Mouse (Mus musculus) heart, embryonic 15.5 days (tissue): ENCODE results near the gene Slc43a2. TPM values are rescaled to one million over a fixed set of nuclear protein-coding genes. Genes with fewer than 3 reads are reported as not detected.

Experiments
- ATAC-seq: fragments of 200-750 bp; cut with Nextera tagmentation; replicated peaks from 2 replicates; pipeline ENCODE4 v1.8.0; 2017; ENCODE audit warnings: low read depth, moderate TSS enrichment; ENCODE audit not compliant: insufficient number of reproducible peaks, insufficient read depth, low FRiP score
- H3K27ac ChIP-seq: fragments of 300-500 bp; sonication (generic); 2 replicates; pipeline ENCODE4 v1.5.1; 2015; ENCODE audit warnings: mild to moderate bottlenecking, inconsistent platforms
- H3K27me3 ChIP-seq: fragments of 300-500 bp; sonication (generic); 2 replicates; pipeline ENCODE4 v1.6.1; 2015; ENCODE audit warnings: inconsistent platforms
- H3K36me3 ChIP-seq: fragments of 300-500 bp; sonication (generic); 2 replicates; pipeline ENCODE4 v1.6.1; 2015; ENCODE audit warnings: mild to moderate bottlenecking, inconsistent platforms
- H3K4me1 ChIP-seq: fragments of 300-500 bp; sonication (generic); replicated peaks from 2 replicates; pipeline ENCODE4 v1.6.1; 2015; ENCODE audit warnings: inconsistent platforms
- H3K4me2 ChIP-seq: fragments of 300-500 bp; sonication (generic); 2 replicates; pipeline ENCODE4 v1.6.1; 2015; ENCODE audit warnings: inconsistent platforms, mild to moderate bottlenecking, moderate library complexity
- H3K4me3 ChIP-seq: fragments of 300-500 bp; sonication (generic); 2 replicates; pipeline ENCODE4 v1.5.1; 2015; ENCODE audit warnings: mild to moderate bottlenecking, inconsistent platforms
- H3K9ac ChIP-seq: fragments of 300-500 bp; sonication (generic); 2 replicates; pipeline ENCODE4 v1.6.1; 2015; ENCODE audit warnings: mild to moderate bottlenecking, inconsistent platforms
- H3K9me3 ChIP-seq: fragments of 300-500 bp; sonication (generic); replicated peaks from 2 replicates; pipeline ENCODE4 v1.6.1; 2016; ENCODE audit warnings: inconsistent platforms
- whole genome bisulfite sequencing: fragments of 180-500 bp; shearing (Covaris S2); methylation state at CpG from one replicate; pipeline ENCODE4 v1.1.7; 2015; ENCODE audit warnings: mixed read lengths; 5-methylcytosine and 5-hydroxymethylcytosine counted together
- polyA plus RNA-seq: library from polyadenylated mRNA; unstranded; fragments of >200 nt; fragmentation: Nextera tagmentation; extraction: Ambion mirVana; gene quantifications from 2 replicates; pipeline ENCODE4 v1.2.1, GENCODE M21; 2015

The Slc43a2 gene
- polyA plus RNA-seq, 1 experiment from 2014 or later, result 2.6 TPM

DNA sequence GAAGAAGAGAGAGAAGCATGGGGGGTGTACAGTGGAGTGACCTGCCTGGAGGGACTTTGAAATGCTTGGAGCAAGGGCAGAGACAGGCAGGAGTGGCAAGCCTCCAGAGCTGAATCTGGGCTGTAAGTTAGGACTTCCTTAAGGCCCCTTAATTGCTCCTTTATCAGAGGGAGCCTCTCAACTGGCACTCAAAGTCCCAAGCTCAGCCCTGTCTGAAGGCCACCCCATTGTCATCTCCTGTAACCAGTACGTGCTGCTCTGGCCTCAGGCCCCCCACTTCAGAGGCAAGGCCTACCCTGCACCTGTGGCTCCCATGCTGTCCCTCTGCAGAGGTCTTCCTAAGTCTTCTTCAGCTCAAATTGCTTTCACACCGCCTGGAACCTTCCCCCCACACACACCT, 52.0 kb downstream of the Slc43a2 start:
- WGBS, result 48% methylated on average over 2 of the region's 2 CpGs
- Histone ChIP-seq H3K4me1 (peaks cover 5% of the 10 kb centered on the region), H3K27ac (no peak overlapping the region), H3K4me3 (no peak overlapping the region), H3K4me2 (no peak overlapping the region), H3K27me3 (no peaks in the 10 kb centered on the region), H3K36me3 (no peaks in the 10 kb centered on the region), H3K9ac (no peak overlapping the region), H3K9me3 (no peaks in the 10 kb centered on the region)
- no peak for ATAC-seq

DNA sequence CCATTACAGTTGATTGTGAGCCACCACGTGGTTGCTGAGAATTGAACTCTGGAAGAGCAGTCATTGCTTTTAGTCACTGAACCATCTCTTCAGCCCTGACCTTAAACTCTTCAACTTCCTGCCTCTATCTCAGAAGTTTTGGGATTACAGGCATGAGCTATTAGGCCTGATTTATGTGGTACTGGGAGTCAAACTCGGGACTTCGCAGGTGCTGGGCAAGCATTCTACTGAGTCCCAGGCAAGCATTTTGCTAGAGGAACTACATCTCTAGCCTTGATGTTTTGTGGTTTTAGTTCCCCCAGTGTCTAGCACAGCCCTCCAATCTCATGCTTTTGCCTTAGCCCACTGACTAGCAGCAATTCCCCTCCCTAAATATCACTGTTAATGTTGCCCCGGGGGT, 53.6 kb downstream of the Slc43a2 start:
- no peaks in the 10 kb centered on the region for H3K9me3 ChIP-seq
- no peak for ATAC-seq
- H3K4me3 ChIP-seq, result no peak overlapping the region
- peaks cover 20% of the 10 kb centered on the region for H3K4me1 ChIP-seq
- no peak overlapping the region for H3K27ac ChIP-seq
- WGBS, result 65% methylated on average over 4 of the region's 4 CpGs
- H3K9ac ChIP-seq, result no peak overlapping the region
- H3K27me3 ChIP-seq, result no peaks in the 10 kb centered on the region
- no peak overlapping the region for H3K4me2 ChIP-seq
- H3K36me3 ChIP-seq, result no peaks in the 10 kb centered on the region

DNA sequence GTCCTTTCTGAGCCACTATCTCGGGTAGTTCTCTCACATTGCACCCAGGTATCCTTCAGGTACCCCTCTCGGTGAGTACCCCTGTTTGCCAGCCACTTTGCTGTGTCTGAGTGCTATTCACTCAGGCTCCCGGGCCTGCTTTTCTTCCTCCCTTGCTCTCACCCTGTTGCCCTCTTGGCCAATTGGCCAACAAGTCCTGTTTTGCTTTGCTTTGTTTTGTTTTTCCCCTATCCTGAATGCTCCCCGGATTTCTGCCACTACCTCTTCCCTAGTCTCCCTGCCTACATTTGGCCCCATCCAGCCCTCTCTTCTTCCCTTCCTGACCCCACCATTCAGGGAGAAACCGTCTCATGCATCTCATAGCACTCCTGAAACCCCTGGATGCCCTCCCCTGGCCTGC, 54.5 kb downstream of the Slc43a2 start:
- 66% methylated on average over 5 of the region's 5 CpGs for WGBS
- H3K27me3 ChIP-seq, result no peaks in the 10 kb centered on the region
- no peak overlapping the region for H3K4me2 ChIP-seq
- H3K9me3 ChIP-seq, result no peaks in the 10 kb centered on the region
- H3K9ac ChIP-seq, result no peak overlapping the region
- H3K4me3 ChIP-seq, result no peak overlapping the region
- H3K36me3 ChIP-seq, result no peaks in the 10 kb centered on the region
- peaks cover 22% of the 10 kb centered on the region for H3K4me1 ChIP-seq
- H3K27ac ChIP-seq, result no peak overlapping the region
- ATAC-seq, result no peak

- Histone ChIP-seq H3K9me3 (no peaks in the 10 kb centered on the region), H3K4me3 (no peak overlapping the region), H3K27ac (no peak overlapping the region; the same call in 1 of the 2 replicates), H3K9ac (no peak overlapping the region), H3K4me2 (no peak overlapping the region), H3K36me3 (no peaks in the 10 kb centered on the region), H3K27me3 (no peaks in the 10 kb centered on the region), H3K4me1 (peaks cover 22% of the 10 kb centered on the region)
- 83% methylated on average over 5 of the region's 5 CpGs for WGBS
- no peak for ATAC-seq
Measured at GRCm38 (mm10) chr11:75586963-75587362, 55.5 kb downstream of the Slc43a2 start.

GRCm38 (mm10) chr11:75587493-75588284, 56.2 kb downstream of the Slc43a2 start, which contains the start of gene Pitpna:
Pitpna (plus strand) TSS chr11:75588097.
- Histone ChIP-seq H3K27me3 (no peaks in the 10 kb centered on the region), H3K9ac (peak within 1 kb of the TSS; percentile 81), H3K9me3 (no peaks in the 10 kb centered on the region), H3K4me2 (peak within 1 kb of the TSS; percentile 88), H3K27ac (peak within 1 kb of the TSS; percentile 88), H3K4me3 (peak within 1 kb of the TSS; percentile 77), H3K36me3 (0 out of 2 replicates have a peak, but pooled peaks cover 6% of the 10 kb centered on the region), H3K4me1 (peaks cover 26% of the 10 kb centered on the region)
- ATAC-seq, result peak; percentile 92
- 4% methylated on average over 48 of the region's 49 CpGs for WGBS

DNA sequence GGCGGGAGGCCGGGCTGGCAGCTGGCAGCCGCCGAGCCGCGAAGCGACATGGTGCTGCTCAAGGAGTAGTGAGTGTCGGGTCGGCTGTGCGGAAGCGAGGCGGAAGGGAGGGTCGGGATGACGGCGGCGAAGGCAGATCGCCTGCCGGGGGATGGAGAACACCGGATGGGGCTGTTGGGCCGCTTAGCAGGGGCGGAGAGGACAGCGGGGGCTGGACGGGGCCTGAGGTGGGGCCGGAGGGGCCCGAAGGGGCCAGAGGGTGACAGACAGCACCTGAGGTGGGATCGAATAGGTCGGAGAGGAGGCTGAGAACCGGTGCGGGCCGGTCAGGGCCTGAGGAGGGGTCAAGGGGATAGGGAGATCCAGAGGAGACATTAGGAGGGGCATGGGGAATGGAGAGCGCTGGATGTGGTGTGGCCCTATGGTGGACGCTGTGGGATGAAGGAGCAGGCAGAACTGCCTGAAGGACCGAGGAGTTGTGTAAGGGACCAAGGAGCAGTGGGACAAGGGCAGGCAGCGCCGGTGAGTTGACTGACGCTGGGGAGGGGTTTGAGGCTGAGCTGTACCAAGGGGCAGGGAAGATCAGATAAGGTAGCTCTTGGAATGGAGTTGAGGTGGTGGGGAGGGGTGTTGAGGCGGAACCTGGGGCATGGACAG, 56.9 kb downstream of the Slc43a2 start:
- under 1% methylated on average over 36 of the region's 37 CpGs for WGBS
- peak; percentile 69 for ATAC-seq

GRCm38 (mm10) chr11:75592612-75593011, 61.1 kb downstream of the Slc43a2 start:
- H3K9me3 ChIP-seq, result no peaks in the 10 kb centered on the region
- peaks cover 15% of the 10 kb centered on the region; the same call in 1 of the 2 replicates for H3K36me3 ChIP-seq
- no peak overlapping the region for H3K9ac ChIP-seq
- H3K4me3 ChIP-seq, result no peak overlapping the region
- WGBS, result 67% methylated on average over 5 of the region's 5 CpGs
- peaks cover 45% of the 10 kb centered on the region for H3K4me1 ChIP-seq
- no peak for ATAC-seq
- no peak overlapping the region for H3K27ac ChIP-seq
- no peak overlapping the region for H3K4me2 ChIP-seq
- no peaks in the 10 kb centered on the region for H3K27me3 ChIP-seq

More for the DNA sequence above, 56.9 kb downstream of the Slc43a2 start:
- H3K4me2 ChIP-seq, result peak overlapping the region; percentile 88
- peak overlapping the region; percentile 88 for H3K27ac ChIP-seq
- no peaks in the 10 kb centered on the region for H3K9me3 ChIP-seq
- H3K4me3 ChIP-seq, result peak overlapping the region; percentile 77
- H3K27me3 ChIP-seq, result no peaks in the 10 kb centered on the region
- H3K36me3 ChIP-seq, result peaks cover 12% of the 10 kb centered on the region; the same call in 1 of the 2 replicates
- peaks cover 27% of the 10 kb centered on the region for H3K4me1 ChIP-seq
- H3K9ac ChIP-seq, result peak overlapping the region; percentile 81

DNA sequence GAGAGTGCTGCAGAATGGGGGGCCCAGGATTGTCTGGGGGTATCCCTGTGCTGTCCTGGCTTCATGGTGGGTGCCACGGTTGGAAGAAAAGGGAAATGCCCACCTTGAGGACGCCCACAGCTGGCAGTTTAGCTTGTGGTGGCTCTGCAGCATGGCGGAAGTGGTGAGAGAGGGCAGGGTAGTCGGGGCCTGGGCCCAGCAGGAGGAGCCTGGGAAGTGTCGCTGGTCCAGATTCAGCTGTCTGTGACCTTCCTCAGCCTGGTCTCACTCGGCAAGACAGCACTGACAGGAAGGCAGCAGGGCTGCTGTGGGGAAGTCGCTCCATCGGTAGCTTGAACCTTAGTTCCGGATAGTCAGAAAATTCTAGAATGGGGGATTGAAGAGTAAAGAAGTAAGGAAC, 62.9 kb downstream of the Slc43a2 start:
- Histone ChIP-seq H3K4me1 (peaks cover 34% of the 10 kb centered on the region), H3K27me3 (no peaks in the 10 kb centered on the region), H3K27ac (no peak overlapping the region), H3K9ac (no peak overlapping the region), H3K4me3 (no peak overlapping the region), H3K36me3 (peaks cover 27% of the 10 kb centered on the region), H3K4me2 (no peak overlapping the region), H3K9me3 (no peaks in the 10 kb centered on the region)
- WGBS, result 72% methylated on average over 9 of the region's 9 CpGs
- ATAC-seq, result no peak

GRCm38 (mm10) chr11:75595404-75595803, 63.9 kb downstream of the Slc43a2 start:
- H3K27ac ChIP-seq, result peak overlapping the region; percentile 38; the same call in 1 of the 2 replicates

GRCm38 (mm10) chr11:75595816-75596215, 64.3 kb downstream of the Slc43a2 start:
- H3K36me3 ChIP-seq, result peaks cover 36% of the 10 kb centered on the region
- 77% methylated on average over 7 of the region's 7 CpGs for WGBS
- no peak for ATAC-seq
- H3K4me1 ChIP-seq, result peaks cover 27% of the 10 kb centered on the region
- no peak overlapping the region for H3K4me2 ChIP-seq
- no peaks in the 10 kb centered on the region for H3K27me3 ChIP-seq
- H3K9me3 ChIP-seq, result no peaks in the 10 kb centered on the region
- H3K9ac ChIP-seq, result no peak overlapping the region
- no peak overlapping the region for H3K4me3 ChIP-seq
- no peak overlapping the region; the same call in 1 of the 2 replicates for H3K27ac ChIP-seq

More at GRCm38 (mm10) chr11:75595404-75595803, 63.9 kb downstream of the Slc43a2 start:
- H3K9ac ChIP-seq, result no peak overlapping the region
- peaks cover 32% of the 10 kb centered on the region for H3K36me3 ChIP-seq
- H3K4me1 ChIP-seq, result peaks cover 27% of the 10 kb centered on the region
- no peaks in the 10 kb centered on the region for H3K27me3 ChIP-seq
- no peak overlapping the region for H3K4me3 ChIP-seq
- no peaks in the 10 kb centered on the region for H3K9me3 ChIP-seq
- no peak for ATAC-seq
- WGBS, result 55% methylated on average over 2 of the region's 2 CpGs
- no peak overlapping the region for H3K4me2 ChIP-seq

DNA sequence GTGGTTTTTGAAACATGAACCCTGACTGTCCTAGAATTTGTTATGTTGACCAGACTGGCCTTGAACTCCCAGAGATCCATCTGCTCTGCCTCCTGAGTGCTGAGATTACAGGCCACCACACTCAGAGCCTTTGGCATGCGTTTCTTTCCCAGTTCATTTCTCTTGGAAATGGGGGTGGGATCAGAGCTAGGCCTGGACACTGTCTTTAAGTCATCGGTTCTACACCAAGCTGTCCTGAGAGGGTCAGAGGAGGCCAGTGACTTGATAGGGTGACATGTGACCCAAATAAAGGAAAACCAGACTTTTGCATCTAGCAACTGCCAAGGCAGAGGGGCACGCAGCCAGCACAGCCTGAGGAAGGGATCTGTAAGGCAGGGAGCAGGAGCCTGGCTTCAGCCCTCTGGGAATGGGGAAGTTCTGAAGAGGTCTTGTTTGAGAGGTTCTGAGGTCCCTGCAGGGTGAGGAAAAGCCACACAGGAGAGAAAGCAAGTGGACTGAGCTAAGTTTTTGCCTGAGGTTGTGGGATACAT, 65.3 kb downstream of the Slc43a2 start:
- no peak overlapping the region for H3K9ac ChIP-seq
- no peaks in the 10 kb centered on the region for H3K9me3 ChIP-seq
- peaks cover 27% of the 10 kb centered on the region for H3K4me1 ChIP-seq
- H3K4me2 ChIP-seq, result no peak overlapping the region
- no peak overlapping the region for H3K4me3 ChIP-seq
- ATAC-seq, result 0 out of 2 replicates have a peak, but pooled peaks have one; percentile 24
- 55% methylated on average over 3 of the region's 3 CpGs for whole genome bisulfite sequencing
- 0 out of 2 replicates have a peak overlapping the region, but pooled peaks have one; percentile 15 for H3K27ac ChIP-seq
- no peaks in the 10 kb centered on the region for H3K27me3 ChIP-seq
- peaks cover 46% of the 10 kb centered on the region for H3K36me3 ChIP-seq
